Mouse (Mus musculus) forebrain, embryonic 13.5 days (tissue): ENCODE measurements around the gene Exoc8. TPM values are rescaled to one million over a fixed set of nuclear protein-coding genes. Genes with fewer than 3 reads are reported as not detected.

Experiments used
- ATAC-seq: fragments of 200-750 bp; cut with Nextera tagmentation; 2 replicates; pipeline ENCODE4 v1.8.0; 2017
- H3K27ac ChIP-seq: fragments of 300-500 bp; sonication (generic); 2 replicates; pipeline ENCODE4 v1.5.1; 2015; ENCODE audit warnings: inconsistent platforms, mild to moderate bottlenecking, moderate library complexity
- H3K27me3 ChIP-seq: fragments of 300-500 bp; sonication (generic); 2 replicates; pipeline ENCODE4 v1.6.1; 2015; ENCODE audit warnings: mild to moderate bottlenecking, inconsistent platforms
- H3K36me3 ChIP-seq: fragments of 300-500 bp; sonication (generic); 2 replicates; pipeline ENCODE4 v1.6.1; 2015; ENCODE audit warnings: mild to moderate bottlenecking, inconsistent platforms; ENCODE audit not compliant: poor library complexity, severe bottlenecking
- H3K4me1 ChIP-seq: fragments of 300-500 bp; sonication (generic); 2 replicates; pipeline ENCODE4 v1.6.1; 2015; ENCODE audit warnings: inconsistent platforms
- H3K4me2 ChIP-seq: fragments of 300-500 bp; sonication (generic); 2 replicates; pipeline ENCODE4 v1.6.1; 2015; ENCODE audit warnings: inconsistent platforms, mild to moderate bottlenecking, moderate library complexity
- H3K4me3 ChIP-seq: fragments of 300-500 bp; sonication (generic); 2 replicates; pipeline ENCODE4 v1.5.1; 2015; ENCODE audit warnings: mild to moderate bottlenecking, inconsistent platforms
- H3K9ac ChIP-seq: fragments of 300-500 bp; sonication (generic); 2 replicates; pipeline ENCODE4 v1.6.1; 2015; ENCODE audit warnings: mild to moderate bottlenecking, inconsistent platforms
- H3K9me3 ChIP-seq: fragments of 300-500 bp; sonication (generic); replicated peaks from 2 replicates; pipeline ENCODE4 v1.6.1; 2016; ENCODE audit warnings: inconsistent platforms
- WGBS: fragments of 180-500 bp; shearing (Covaris S2); methylation state at CpG from one replicate; pipeline ENCODE4 v1.1.7; 2015; 5-methylcytosine and 5-hydroxymethylcytosine counted together
- polyA plus RNA-seq: library from polyadenylated mRNA; unstranded; fragments of >200 nt; fragmentation: Nextera tagmentation; extraction: Ambion mirVana; gene quantifications from 2 replicates; pipeline ENCODE4 v1.2.1, GENCODE M21; 2015

Gene Exoc8
- polyA plus RNA-seq, 1 experiment from 2014 or later = 11.1 TPM

- Histone ChIP-seq H3K9ac (no peak overlapping the region), H3K27ac (no peak overlapping the region), H3K36me3 (peaks cover 22% of the 10 kb centered on the region), H3K27me3 (no peaks in the 10 kb centered on the region), H3K4me1 (peaks cover 19% of the 10 kb centered on the region), H3K4me2 (no peak overlapping the region), H3K9me3 (no peaks in the 10 kb centered on the region), H3K4me3 (no peak overlapping the region)
- WGBS = 87% methylated on average over 3 of the region's 3 CpGs
- ATAC-seq = no peak
Observed at GRCm38 (mm10) chr8:124866669-124867068, 30.8 kb downstream of the Exoc8 start.

GRCm38 (mm10) chr8:124863729-124864128 is 33.8 kb downstream of the Exoc8 start:
- Histone ChIP-seq H3K9me3 (no peaks in the 10 kb centered on the region), H3K9ac (peak overlapping the region; percentile 96), H3K27me3 (no peaks in the 10 kb centered on the region), H3K4me2 (peak overlapping the region; percentile 84), H3K4me3 (peak overlapping the region; percentile 97), H3K4me1 (peaks cover 22% of the 10 kb centered on the region), H3K27ac (no peak overlapping the region), H3K36me3 (peaks cover 33% of the 10 kb centered on the region)
- WGBS = 21% methylated on average over 8 of the region's 8 CpGs
- ATAC-seq = no peak

DNA sequence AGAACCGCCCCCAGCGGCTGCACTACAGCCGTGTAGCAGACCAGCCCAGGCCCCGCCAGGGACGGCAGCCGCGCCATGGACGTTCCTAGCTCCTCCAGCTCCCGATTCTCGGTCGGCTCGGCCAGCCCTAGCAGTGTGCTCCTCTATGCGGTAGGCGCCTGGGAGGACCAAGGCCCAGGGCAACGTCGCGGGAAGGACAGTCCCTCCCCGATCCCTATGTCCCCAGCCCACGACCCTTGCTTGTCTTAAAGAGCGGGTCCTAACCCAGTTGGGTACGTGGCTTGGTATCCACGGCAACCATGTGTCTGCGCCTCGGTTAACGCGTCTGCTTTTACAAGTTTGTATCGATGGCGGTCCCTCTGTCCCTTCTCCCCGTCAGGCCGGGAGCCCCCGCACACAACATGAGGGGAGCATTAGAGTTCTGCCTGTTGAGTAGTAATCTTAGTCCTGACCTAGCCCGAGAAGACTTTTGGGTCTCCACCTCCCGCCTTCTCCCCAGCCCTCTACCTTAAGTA is 34.3 kb downstream of the Exoc8 start:
- H3K36me3 ChIP-seq = peaks cover 38% of the 10 kb centered on the region
- H3K4me3 ChIP-seq = peak overlapping the region; percentile 97
- H3K27ac ChIP-seq = peak overlapping the region; percentile 88
- 0% methylated on average over 31 of the region's 33 CpGs for WGBS
- H3K4me2 ChIP-seq = peak overlapping the region; percentile 84
- ATAC-seq = peak; percentile 91
- H3K9ac ChIP-seq = peak overlapping the region; percentile 96
- H3K27me3 ChIP-seq = no peaks in the 10 kb centered on the region
- H3K4me1 ChIP-seq = peaks cover 22% of the 10 kb centered on the region
- no peaks in the 10 kb centered on the region for H3K9me3 ChIP-seq

DNA sequence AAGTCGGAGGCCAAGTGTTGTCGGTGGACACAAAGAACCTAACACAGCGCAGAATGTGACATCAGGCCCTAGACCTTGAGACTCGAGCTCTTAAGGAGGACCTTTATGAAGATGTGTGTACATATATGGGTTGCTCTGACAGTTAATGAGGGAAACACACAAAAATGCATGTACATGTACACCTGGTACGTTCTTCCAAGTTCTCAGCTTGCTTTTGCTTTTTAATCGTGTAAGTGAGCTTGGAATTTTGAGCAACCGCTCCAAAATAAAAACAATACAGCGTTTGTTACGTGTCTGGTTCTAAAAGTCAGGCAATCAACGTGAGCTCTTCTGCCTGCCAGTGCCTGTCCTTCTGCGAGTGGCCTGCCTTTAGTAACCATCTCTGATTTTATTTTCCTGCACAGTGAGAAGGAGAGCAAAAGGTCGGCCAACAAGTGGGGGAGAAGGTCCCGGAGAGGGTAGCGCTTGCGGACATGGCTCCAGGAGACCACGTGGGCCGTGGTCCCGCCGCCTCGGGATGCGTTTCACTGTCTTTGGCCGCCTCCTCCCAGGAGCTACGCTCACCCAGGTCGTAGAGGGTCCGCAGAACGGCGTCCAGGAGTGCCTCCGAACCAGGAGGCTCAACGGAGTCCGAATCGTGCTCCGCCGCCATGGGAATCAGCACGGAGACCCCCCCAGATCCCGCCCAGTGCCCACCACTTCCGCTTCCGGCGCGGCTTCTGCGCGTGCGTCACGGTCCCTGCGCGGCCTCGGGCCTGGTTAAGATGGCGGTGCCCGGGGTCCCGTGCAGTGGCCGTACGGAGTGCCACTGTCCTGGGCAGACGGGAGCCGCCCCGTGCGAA is 35.0 kb downstream of the Exoc8 start, which contains the start of the genes Gnpat and 2810004N23Rik:
Gene Gnpat, plus strand, starts transcription at position 713 of the 842 bp plus-strand sequence.
Gene 2810004N23Rik, minus strand, starts transcription at position 800 of the 842 bp plus-strand sequence.
- 1% methylated on average over 55 of the region's 55 CpGs for WGBS
- Histone ChIP-seq H3K9ac (peak within 1 kb of the TSS; percentile 96), H3K4me3 (peak within 1 kb of the TSS; percentile 97), H3K9me3 (no peaks in the 10 kb centered on the region), H3K27ac (peak within 1 kb of the TSS; percentile 88), H3K4me2 (peak within 1 kb of the TSS; percentile 84), H3K27me3 (no peaks in the 10 kb centered on the region), H3K36me3 (peaks cover 43% of the 10 kb centered on the region), H3K4me1 (peaks cover 22% of the 10 kb centered on the region)
- ATAC-seq = peak; percentile 99

- ATAC-seq = no peak
- WGBS = 94% methylated on average over 3 of the region's 3 CpGs
- H3K27me3 ChIP-seq = no peaks in the 10 kb centered on the region
- H3K27ac ChIP-seq = no peak overlapping the region
- no peak overlapping the region for H3K9ac ChIP-seq
- H3K4me2 ChIP-seq = no peak overlapping the region
- H3K4me1 ChIP-seq = peaks cover 22% of the 10 kb centered on the region
- H3K9me3 ChIP-seq = peaks cover 4% of the 10 kb centered on the region; the same call in 1 of the 2 replicates
- no peak overlapping the region for H3K4me3 ChIP-seq
- H3K36me3 ChIP-seq = peaks cover 58% of the 10 kb centered on the region
Observed at GRCm38 (mm10) chr8:124860188-124860587, 37.3 kb downstream of the Exoc8 start.

GRCm38 (mm10) chr8:124859466-124859865 is 38.0 kb downstream of the Exoc8 start:
- Histone ChIP-seq H3K9ac (no peak overlapping the region), H3K27ac (no peak overlapping the region), H3K4me2 (no peak overlapping the region), H3K27me3 (no peaks in the 10 kb centered on the region), H3K4me3 (no peak overlapping the region), H3K9me3 (peaks cover 8% of the 10 kb centered on the region; the same call in 1 of the 2 replicates), H3K36me3 (peaks cover 65% of the 10 kb centered on the region), H3K4me1 (peaks cover 18% of the 10 kb centered on the region)
- no peak for ATAC-seq

DNA sequence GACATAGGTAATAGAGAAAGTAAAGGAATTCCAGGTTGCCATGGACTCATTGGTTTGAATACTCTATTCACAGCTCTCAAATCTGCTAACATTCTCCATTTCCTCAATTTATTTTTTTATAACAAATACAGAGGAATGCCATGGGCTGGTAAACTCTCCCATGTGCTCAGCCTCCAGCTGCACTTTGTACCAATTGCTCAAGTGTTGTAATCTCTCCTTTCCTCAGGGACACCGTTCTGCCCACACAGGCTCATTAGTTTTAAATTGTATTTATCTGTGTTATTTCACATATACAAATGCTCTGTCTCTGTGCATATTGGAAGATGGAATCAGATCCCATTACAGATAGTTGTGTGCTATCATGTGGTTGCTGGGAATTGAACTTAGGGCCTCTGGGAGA is 44.0 kb downstream of the Exoc8 start:
- Histone ChIP-seq H3K27ac (no peak overlapping the region), H3K36me3 (peaks cover 63% of the 10 kb centered on the region), H3K9me3 (peaks cover 16% of the 10 kb centered on the region), H3K27me3 (no peaks in the 10 kb centered on the region), H3K4me1 (no peaks in the 10 kb centered on the region), H3K4me2 (no peak overlapping the region), H3K9ac (no peak overlapping the region), H3K4me3 (no peak overlapping the region)
- 100% methylated on average over 1 of the region's 1 CpGs for WGBS
- ATAC-seq = no peak

DNA sequence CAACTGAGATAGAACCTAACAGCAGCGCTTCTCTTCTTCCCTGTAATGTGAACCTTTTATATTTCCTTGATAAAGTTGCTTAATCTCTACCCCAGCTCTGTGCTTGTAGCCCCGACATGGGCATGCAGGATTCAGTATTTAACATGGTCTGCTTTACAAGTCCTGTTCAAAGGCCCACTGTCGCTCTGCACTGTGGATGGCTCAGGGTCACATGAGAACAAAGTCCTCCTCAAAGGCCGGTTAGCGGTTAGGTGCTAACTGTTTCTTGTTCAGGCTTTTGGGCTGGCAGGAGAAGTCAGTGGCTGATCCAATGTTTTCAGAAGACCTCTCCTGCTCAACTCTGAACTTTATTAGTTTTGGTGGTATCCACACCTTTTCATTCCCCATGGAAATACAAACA is 51.9 kb downstream of the Exoc8 start:
- H3K4me3 ChIP-seq = no peak overlapping the region
- ATAC-seq = no peak
- no peak overlapping the region for H3K9ac ChIP-seq
- H3K9me3 ChIP-seq = no peaks in the 10 kb centered on the region
- no peak overlapping the region for H3K27ac ChIP-seq
- peaks cover 32% of the 10 kb centered on the region for H3K36me3 ChIP-seq
- 93% methylated on average over 5 of the region's 5 CpGs for WGBS
- no peak overlapping the region for H3K4me2 ChIP-seq
- no peaks in the 10 kb centered on the region for H3K27me3 ChIP-seq
- no peaks in the 10 kb centered on the region for H3K4me1 ChIP-seq

DNA sequence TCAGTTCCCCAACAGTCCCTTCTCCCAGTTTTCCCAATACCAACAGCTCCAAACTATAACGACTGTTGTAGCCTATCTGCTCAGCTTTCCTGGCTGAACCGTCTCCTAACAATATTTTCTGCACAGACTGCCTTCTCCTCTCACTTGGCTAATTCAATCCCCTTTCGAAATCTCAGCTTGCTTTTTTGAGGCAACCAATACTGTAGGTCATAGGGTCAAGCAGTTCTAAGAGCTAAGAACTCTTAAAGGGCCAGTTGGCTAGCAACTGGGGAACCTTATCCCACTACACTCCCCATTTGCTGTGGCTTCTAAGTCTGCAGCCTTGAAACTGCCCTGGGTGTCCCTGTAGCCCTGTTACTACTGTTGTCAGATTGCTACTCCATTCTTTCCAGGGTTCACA is 52.4 kb downstream of the Exoc8 start:
- Histone ChIP-seq H3K27ac (no peak overlapping the region), H3K9me3 (no peaks in the 10 kb centered on the region), H3K27me3 (no peaks in the 10 kb centered on the region), H3K4me2 (no peak overlapping the region), H3K4me3 (no peak overlapping the region), H3K9ac (no peak overlapping the region), H3K36me3 (peaks cover 36% of the 10 kb centered on the region), H3K4me1 (no peaks in the 10 kb centered on the region)
- ATAC-seq = no peak
- 66% methylated on average over 3 of the region's 3 CpGs for WGBS

Other genes with a start within 250 kb of the Exoc8 start
- gene 2310022B05Rik, start 234.3 kb downstream of the Exoc8 start, polyA plus RNA-seq = 18.0 and 19.2 TPM in 2 replicates
- 48.4 and 54.8 TPM in 2 replicates for gene Ttc13, start 175.7 kb downstream of the Exoc8 start, polyA plus RNA-seq
- 29.9 and 36.0 TPM in 2 replicates for gene Arv1, start 175.6 kb downstream of the Exoc8 start, polyA plus RNA-seq
- gene Fam89a, start 145.9 kb downstream of the Exoc8 start, polyA plus RNA-seq = 0.34 and 0.36 TPM in 2 replicates
- gene Trim67, start 104.6 kb downstream of the Exoc8 start, polyA plus RNA-seq = 9.4 and 9.8 TPM in 2 replicates
- 100 and 110 TPM in 2 replicates for gene Gnpat, start 34.7 kb downstream of the Exoc8 start, polyA plus RNA-seq
- gene 2810004N23Rik, start 34.6 kb downstream of the Exoc8 start, polyA plus RNA-seq = 48.0 and 48.3 TPM in 2 replicates
- 9.6 and 9.8 TPM in 2 replicates for gene Sprtn, start 181 bp upstream of the Exoc8 start, polyA plus RNA-seq
- gene Egln1, start 51.6 kb upstream of the Exoc8 start, polyA plus RNA-seq = 18.0 and 18.7 TPM in 2 replicates
- gene Tsnax, start 115.3 kb upstream of the Exoc8 start, polyA plus RNA-seq = 128 and 133 TPM in 2 replicates
- gene Disc1, start 156.5 kb upstream of the Exoc8 start, polyA plus RNA-seq = 0.78 and 0.80 TPM in 2 replicates